Mouse (Mus musculus): Measurements from ENCODE around the gene Rrp1b.

DNA sequence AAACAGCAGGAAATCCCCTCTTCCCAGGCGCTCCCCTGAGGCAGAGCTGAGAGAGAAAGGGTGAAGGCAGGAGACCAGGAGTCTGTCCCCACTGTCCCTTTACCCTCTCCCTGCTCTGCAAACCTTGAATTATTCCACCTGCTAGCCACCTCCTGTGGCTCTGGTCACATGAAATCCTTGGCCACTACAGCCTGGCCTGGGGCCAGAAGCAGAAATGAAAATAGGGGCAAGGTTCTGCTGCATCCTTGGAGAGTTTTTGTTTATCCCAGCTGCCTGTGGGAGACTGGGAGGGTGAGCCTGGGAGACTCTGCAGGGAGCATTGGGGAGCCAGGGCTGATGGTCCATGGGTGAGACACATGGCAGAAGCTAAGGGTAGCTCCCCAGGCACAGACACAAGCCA is 61.8 kb downstream of the Rrp1b start:
- TF ChIP-seq POLR2A (IDR thresholded peaks at IDR 0.05; ENCODE audit: extremely low read depth, insufficient read depth, low read length) (no peak), CTCF (IDR thresholded peaks at IDR 0.05; ENCODE audit: extremely low read depth, insufficient read depth, low read length) (no peak)

Data from cortical plate, adult 2 months (tissue).